Mouse (Mus musculus) testis, adult 2 months (tissue): ENCODE results near the gene Epm2aip1. TPM values are rescaled to one million over a fixed set of nuclear protein-coding genes. Genes with fewer than 3 reads are reported as not detected.
A peak's percentile ranks its signal among the peaks of the same experiment; 100 is the strongest.

Source experiments
- H3K27ac ChIP-seq: fragments of 200-500 bp; 2 replicates; pipeline ENCODE4 v1.5.1; 2012; ENCODE audit warnings: low read depth, low read length; ENCODE audit not compliant: control insufficient read depth, insufficient read depth
- H3K27me3 ChIP-seq: fragments of 200-500 bp; 2 replicates; pipeline ENCODE4 v1.6.1; 2012; ENCODE audit warnings: mild to moderate bottlenecking, low read length, moderate library complexity; ENCODE audit not compliant: control insufficient read depth, insufficient read depth
- H3K36me3 ChIP-seq: fragments of 200-500 bp; 2 replicates; pipeline ENCODE4 v1.6.1; 2012; ENCODE audit warnings: mild to moderate bottlenecking, low read length; ENCODE audit not compliant: control insufficient read depth, insufficient read depth
- H3K4me1 ChIP-seq: fragments of 200-500 bp; 2 replicates; pipeline ENCODE4 v1.6.1; 2012; ENCODE audit warnings: low read length; ENCODE audit not compliant: control insufficient read depth, insufficient read depth
- H3K4me3 ChIP-seq: fragments of 200-500 bp; 2 replicates; pipeline ENCODE4 v1.5.1; 2012; ENCODE audit warnings: low read depth, mild to moderate bottlenecking, low read length, moderate library complexity, mixed read lengths; ENCODE audit not compliant: control insufficient read depth
- CTCF ChIP-seq: fragments of 200-500 bp; IDR thresholded peaks from 2 replicates; pipeline ENCODE4 v1.5.1; 2012; ENCODE audit warnings: low read depth, mild to moderate bottlenecking, inconsistent platforms, low read length, moderate library complexity; ENCODE audit not compliant: control insufficient read depth, insufficient read depth, insufficient replicate concordance
- POLR2A ChIP-seq: fragments of 200-500 bp; IDR thresholded peaks from 2 replicates; pipeline ENCODE4 v1.6.1; 2012; ENCODE audit warnings: low read depth, mild to moderate bottlenecking, inconsistent platforms, low read length, moderate library complexity; ENCODE audit not compliant: control insufficient read depth
- polyA plus RNA-seq: library from polyadenylated mRNA; depleted of rRNA; stranded (reverse); fragments of >200 nt; gene quantifications from 2 replicates; pipeline ENCODE4 v1.2.3, GENCODE M21; 2012

Gene Epm2aip1
- polyA plus RNA-seq, 1 experiment: 4.2 TPM

DNA sequence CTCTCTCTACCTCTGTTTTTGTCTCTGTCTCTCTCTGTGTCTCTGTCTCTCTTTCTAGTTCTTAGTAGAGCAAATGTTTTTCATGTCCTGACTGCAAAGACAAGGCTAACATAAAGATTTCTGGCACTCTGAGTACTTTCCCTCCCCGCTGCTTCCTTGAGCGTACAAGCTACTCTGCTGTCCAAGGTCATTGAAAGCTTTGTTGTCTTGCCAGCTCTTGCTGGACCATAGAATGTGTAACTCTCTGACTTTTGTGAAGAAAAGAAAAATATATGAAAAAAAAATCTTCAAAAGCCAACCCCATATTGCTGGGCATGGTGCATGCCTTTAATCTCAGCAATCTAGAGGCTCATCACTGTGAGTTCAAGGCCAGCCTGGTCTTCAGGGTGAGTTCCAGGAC, 26.9 kb downstream of the Epm2aip1 start:
- TF ChIP-seq POLR2A: no peak
- no peak for TF ChIP-seq CTCF
- H3K4me1 ChIP-seq: peaks cover 6% of the 10 kb centered on the region
- H3K36me3 ChIP-seq: no peaks in the 10 kb centered on the region
- H3K27ac ChIP-seq: peak overlapping the region; percentile 72
- no peak overlapping the region for H3K4me3 ChIP-seq
- H3K27me3 ChIP-seq: no peaks in the 10 kb centered on the region

DNA sequence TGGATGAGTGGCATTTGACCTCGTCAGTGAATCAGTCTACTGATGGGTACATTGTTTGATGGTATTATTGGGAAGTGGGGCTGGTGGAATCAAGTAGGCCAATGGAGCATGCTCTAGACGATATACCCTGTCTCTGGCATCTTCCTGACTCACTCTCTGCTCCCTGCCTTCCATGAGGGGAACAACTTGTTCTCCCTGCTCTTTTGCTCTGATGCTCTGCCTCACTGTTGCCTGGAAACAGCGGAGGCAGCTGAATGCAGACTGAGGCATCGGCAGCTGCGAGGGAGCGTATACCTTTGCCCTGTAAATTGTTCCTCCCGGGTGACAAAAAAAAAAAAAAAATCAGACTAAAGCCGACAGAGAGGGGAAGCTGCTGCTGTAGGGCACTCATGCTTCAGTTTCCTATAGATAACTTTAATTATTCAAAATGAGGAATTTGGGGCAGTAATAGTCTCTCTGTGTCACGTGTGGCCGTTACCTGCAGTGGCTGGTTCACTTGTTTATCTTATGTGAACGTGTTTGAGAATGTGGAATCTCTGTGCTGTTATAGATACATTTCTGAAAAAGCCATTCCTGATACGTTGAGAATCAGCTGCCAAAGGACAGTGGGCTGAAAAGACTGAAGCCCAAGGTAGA, 30.6 kb downstream of the Epm2aip1 start:
- Histone ChIP-seq H3K4me1 (peaks cover 3% of the 10 kb centered on the region), H3K4me3 (no peak overlapping the region), H3K27me3 (no peaks in the 10 kb centered on the region), H3K36me3 (no peaks in the 10 kb centered on the region), H3K27ac (no peak overlapping the region)
- no peak for TF ChIP-seq CTCF
- TF ChIP-seq POLR2A: no peak

DNA sequence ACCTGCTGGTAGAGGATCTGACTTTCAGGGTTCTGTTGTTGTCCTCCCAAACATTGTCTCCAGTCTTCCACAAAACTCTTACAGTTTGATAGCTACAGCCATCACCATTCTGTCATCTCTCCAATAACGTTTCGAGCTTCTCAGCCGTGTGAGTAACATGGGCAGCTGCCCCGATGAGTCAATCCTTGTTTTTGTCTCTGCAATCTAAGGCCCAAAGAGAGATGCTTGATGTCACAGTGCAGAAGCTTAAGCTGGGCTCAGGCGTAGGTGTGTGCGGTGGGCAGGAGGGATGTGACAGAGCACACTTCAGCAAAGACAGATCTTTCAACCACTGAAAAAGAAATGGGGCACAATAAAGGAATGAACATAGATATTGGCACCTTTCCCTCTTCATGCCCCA, 32.3 kb downstream of the Epm2aip1 start:
- no peaks in the 10 kb centered on the region for H3K27me3 ChIP-seq
- TF ChIP-seq CTCF: no peak
- TF ChIP-seq POLR2A: no peak
- H3K27ac ChIP-seq: no peak overlapping the region
- H3K4me3 ChIP-seq: no peak overlapping the region
- H3K36me3 ChIP-seq: no peaks in the 10 kb centered on the region
- H3K4me1 ChIP-seq: no peaks in the 10 kb centered on the region

DNA sequence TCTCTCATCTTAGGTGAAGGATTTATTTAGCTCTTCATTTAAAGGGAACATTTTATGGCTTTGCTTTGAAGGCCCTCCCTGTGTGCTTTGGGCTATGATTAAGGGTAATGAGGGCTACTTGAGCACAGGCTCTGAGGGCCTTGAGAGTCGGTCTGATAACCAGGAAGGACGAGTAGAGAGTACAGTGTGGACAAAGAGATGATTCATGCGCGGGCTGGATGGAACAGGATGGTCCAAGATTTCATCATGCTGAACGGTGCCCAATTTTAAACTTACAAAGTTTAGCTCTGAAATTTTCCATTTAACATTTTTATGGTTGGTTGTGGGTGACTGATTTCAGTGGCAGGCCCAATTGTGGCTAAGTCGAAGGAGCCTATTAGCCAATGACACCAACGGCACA, 34.4 kb downstream of the Epm2aip1 start:
- no peaks in the 10 kb centered on the region for H3K27me3 ChIP-seq
- TF ChIP-seq POLR2A (no peak), CTCF (no peak)
- H3K4me3 ChIP-seq: no peak overlapping the region
- no peaks in the 10 kb centered on the region for H3K36me3 ChIP-seq
- H3K4me1 ChIP-seq: peaks cover 2% of the 10 kb centered on the region; the same call in 1 of the 2 replicates
- H3K27ac ChIP-seq: peak overlapping the region; percentile 68

DNA sequence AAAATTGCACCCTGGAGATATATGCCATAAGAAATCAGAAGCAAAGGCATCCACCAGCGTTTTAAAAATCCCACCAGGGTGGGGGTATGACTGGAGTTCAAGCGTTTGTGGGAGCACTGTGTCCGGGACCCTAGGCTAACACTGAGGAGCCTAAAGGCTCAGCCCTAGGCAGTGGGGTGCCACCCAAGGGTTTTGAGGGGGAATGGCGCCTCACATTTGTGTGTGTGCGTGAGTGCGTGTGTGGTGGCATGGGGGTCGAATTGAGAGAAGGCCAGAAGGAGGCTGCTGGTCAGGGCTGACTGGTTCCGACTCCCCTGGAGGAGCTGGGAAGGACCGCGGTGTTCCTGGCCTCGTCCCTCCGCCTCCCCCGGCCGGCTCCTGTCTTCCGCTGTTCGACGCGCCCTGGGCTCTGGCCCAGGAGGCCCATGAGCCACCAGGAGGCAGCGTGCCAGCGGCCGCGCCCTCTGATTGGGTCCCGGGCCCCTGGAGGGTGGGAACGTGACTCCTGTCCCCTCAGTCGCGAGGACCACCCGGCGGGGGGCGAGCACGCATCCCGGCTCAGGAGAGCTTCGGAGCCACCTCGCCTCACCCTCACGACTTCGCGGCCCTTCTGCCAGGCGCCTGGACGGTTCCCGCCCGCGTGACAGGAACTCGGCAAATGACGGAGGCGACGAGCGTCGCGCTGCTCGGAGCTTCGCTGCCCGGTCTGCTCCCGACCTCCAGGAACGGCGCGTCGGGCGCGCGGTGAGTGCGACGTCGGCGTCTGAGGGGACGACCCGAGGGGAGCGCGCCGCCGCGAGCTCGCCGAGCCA, 39.5 kb downstream of the Epm2aip1 start, which contains the start of gene Trank1:
Gene Trank1, plus strand, starts transcription at position 709 of the 812 bp plus-strand sequence.
- TF ChIP-seq CTCF (no peak), POLR2A (peak; percentile 61)
- Histone ChIP-seq H3K27ac (peak within 1 kb of the TSS; percentile 33), H3K27me3 (no peaks in the 10 kb centered on the region)

DNA sequence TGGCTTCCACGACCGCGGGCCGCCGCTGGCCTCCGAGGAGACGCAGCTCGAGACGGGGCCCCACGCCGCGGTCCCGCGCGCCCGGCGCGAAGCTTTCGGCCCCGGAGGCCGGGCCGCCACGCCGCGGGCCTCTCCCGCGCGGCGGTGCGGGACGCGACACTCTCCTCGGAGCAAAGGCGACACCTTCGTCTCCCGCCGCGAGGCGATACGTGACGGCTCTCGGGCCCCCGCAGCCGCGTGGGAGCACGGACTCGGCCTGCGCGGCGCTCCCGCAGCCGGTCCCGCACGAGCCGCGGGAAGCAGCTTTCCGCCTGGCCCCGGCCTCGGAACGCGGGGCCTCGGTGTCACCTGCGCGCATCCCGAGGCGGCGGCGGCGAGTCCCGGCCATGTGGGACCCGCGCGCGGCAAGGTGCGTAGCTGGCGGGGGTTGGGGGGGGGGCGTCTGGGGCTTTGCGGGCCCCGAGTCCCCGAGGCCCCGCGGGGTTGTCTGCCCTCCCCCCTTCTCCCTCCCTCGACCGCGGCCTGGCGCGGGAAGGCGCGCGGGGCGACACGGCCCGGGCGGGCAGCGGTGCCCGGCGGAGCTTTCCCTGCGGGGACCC, 40.2 kb downstream of the Epm2aip1 start:
- peak overlapping the region; percentile 80 for H3K4me3 ChIP-seq
- peaks cover 5% of the 10 kb centered on the region for H3K4me1 ChIP-seq
- no peak for TF ChIP-seq POLR2A
- TF ChIP-seq CTCF: no peak
- H3K36me3 ChIP-seq: no peaks in the 10 kb centered on the region
- H3K27me3 ChIP-seq: no peaks in the 10 kb centered on the region
- peak overlapping the region; percentile 33 for H3K27ac ChIP-seq

More for the DNA sequence above, 39.5 kb downstream of the Epm2aip1 start, which contains the start of gene Trank1:
- Histone ChIP-seq H3K4me3 (peak within 1 kb of the TSS; percentile 80), H3K4me1 (peaks cover 5% of the 10 kb centered on the region), H3K36me3 (no peaks in the 10 kb centered on the region)

DNA sequence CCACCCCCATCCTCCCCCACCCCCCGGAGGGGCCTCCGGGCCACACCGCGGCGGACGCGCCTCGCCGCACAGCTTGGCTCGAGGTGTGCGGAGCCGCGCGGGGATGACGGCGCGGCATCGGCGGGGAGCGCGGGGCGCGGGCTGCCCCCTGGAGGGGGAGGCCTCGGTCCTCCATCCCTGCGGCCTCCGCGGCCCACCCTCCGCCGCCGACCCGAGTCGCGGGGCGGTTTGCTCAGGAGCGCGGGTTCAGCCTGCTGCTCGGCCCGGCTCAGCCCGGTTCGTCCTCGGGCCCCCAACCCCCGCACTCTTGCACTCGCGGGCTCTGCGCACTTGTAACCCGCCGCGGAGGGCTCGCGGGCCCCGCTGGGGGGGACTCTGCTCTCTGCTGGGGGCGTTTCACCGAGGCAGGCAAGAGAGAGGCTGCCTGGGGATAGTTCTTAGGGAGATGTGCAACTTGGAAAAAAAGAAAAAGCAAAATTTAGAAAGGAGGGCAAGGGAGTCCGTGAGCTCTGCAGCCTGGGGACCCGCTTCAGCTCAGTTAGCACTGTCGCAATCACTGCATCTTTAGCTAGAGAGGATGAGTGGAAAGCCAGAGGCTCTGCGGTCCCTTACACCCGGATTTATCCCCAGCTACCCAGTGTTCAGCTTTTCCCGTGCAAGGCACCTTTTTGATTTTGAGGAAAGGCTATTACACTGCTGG, 40.9 kb downstream of the Epm2aip1 start:
- peak overlapping the region; percentile 21 for H3K27ac ChIP-seq
- peaks cover 5% of the 10 kb centered on the region for H3K4me1 ChIP-seq
- no peaks in the 10 kb centered on the region for H3K27me3 ChIP-seq

More for the DNA sequence above, 40.9 kb downstream of the Epm2aip1 start:
- Histone ChIP-seq H3K36me3 (no peaks in the 10 kb centered on the region), H3K4me3 (peak overlapping the region; percentile 77)
- TF ChIP-seq POLR2A: no peak
- TF ChIP-seq CTCF: no peak
